Mouse (Mus musculus) left cerebral cortex, postnatal 36 days (tissue): ENCODE results near the gene Tlr12. TPM values are rescaled to one million over a fixed set of nuclear protein-coding genes. Genes with fewer than 3 reads are reported as not detected.
"Not testable (repeated sequence)": the region's sequence is repeated elsewhere in the genome, so short reads cannot be mapped to it uniquely, and the experiment has no call there.

Experiments used
- DNase-seq, 2 experiments: peaks; one replicate each; pipeline ENCODE4 v3.0.0; 2021 to 2022; ENCODE audit warnings: low spot score in 2 of 2, mixed read lengths in 1 of 2
- intact Hi-C: fragments of 180-260 bp; cut with DNase I; formaldehyde crosslinking; loops from one replicate; pipeline ENCODE4 v1.15.1; 2025
- total RNA-seq, 2 experiments: library from RNA; stranded (reverse); gene quantifications; 2 replicates each; pipeline ENCODE4 v1.2.3; 2021

The Tlr12 gene
- total RNA-seq = under 1 TPM; 0.41 to 0.74 TPM

GRCm38 (mm10) chr4:128618246-128618911 is at the start of gene Tlr12:
Tlr12 (minus strand) TSS chr4:128618619.
- intact Hi-C loops = no loop called here
- DNase-seq = no peak

GRCm38 (mm10) chr4:128667195-128667594 is 48.8 kb upstream of the Tlr12 start:
- intact Hi-C loops, DNase-seq: not testable (repeated sequence)

GRCm38 (mm10) chr4:128666362-128666761 is 47.9 kb upstream of the Tlr12 start:
- DNase-seq, intact Hi-C loops: not testable (repeated sequence)

GRCm38 (mm10) chr4:128664002-128664401 is 45.6 kb upstream of the Tlr12 start:
- DNase-seq = no peak

GRCm38 (mm10) chr4:128661063-128661462 is 42.6 kb upstream of the Tlr12 start:
- DNase-seq = no peak
- intact Hi-C loops = no loop called here

More at GRCm38 (mm10) chr4:128664002-128664401, 45.6 kb upstream of the Tlr12 start:
- intact Hi-C loops = no loop called here

GRCm38 (mm10) chr4:128660196-128660595 is 41.8 kb upstream of the Tlr12 start:
- no peak for DNase-seq
- intact Hi-C loops = no loop called here

GRCm38 (mm10) chr4:128655446-128655845 is 37.0 kb upstream of the Tlr12 start:
- intact Hi-C loops = loop anchor here (2.0 to 5.0 kb wide), 2 partner anchors 42 to 45 kb away; partner anchors contain the start of gene Zscan20
- peak in 1 of 2 experiments; percentile 28 for DNase-seq

GRCm38 (mm10) chr4:128654505-128655381 is 36.3 kb upstream of the Tlr12 start, which contains the start of gene Phc2:
Phc2 (plus strand) TSS chr4:128654702.
- peak; percentile 96 to 97 for DNase-seq
- intact Hi-C loops = loop anchor here (2.0 to 5.0 kb wide), 2 partner anchors 43 to 44 kb away; partner anchors contain the start of gene Zscan20

GRCm38 (mm10) chr4:128652584-128653298 is 34.3 kb upstream of the Tlr12 start:
- intact Hi-C loops = no loop called here
- no peak for DNase-seq

GRCm38 (mm10) chr4:128651530-128651929 is 33.1 kb upstream of the Tlr12 start:
- DNase-seq = no peak
- intact Hi-C loops = no loop called here

GRCm38 (mm10) chr4:128648567-128649255 is 30.3 kb upstream of the Tlr12 start:
- intact Hi-C loops = no loop called here

GRCm38 (mm10) chr4:128646762-128647161 is 28.3 kb upstream of the Tlr12 start:
- no peak for DNase-seq
- intact Hi-C loops = no loop called here

More at GRCm38 (mm10) chr4:128648567-128649255, 30.3 kb upstream of the Tlr12 start:
- DNase-seq = no peak

GRCm38 (mm10) chr4:128645896-128646295 is 27.5 kb upstream of the Tlr12 start:
- DNase-seq = no peak
- intact Hi-C loops = no loop called here

GRCm38 (mm10) chr4:128641766-128642717 is 23.6 kb upstream of the Tlr12 start:
- DNase-seq = no peak
- intact Hi-C loops = no loop called here

- intact Hi-C loops = no loop called here
- DNase-seq = no peak
Observed at GRCm38 (mm10) chr4:128638265-128638923, 20.0 kb upstream of the Tlr12 start.

- no peak for DNase-seq
- intact Hi-C loops = no loop called here
Observed at GRCm38 (mm10) chr4:128637250-128637649, 18.8 kb upstream of the Tlr12 start.

- no peak for DNase-seq
- intact Hi-C loops = no loop called here
Observed at GRCm38 (mm10) chr4:128635894-128636585, 17.6 kb upstream of the Tlr12 start.
